Mouse (Mus musculus) skeletal muscle tissue, postnatal 0 days (tissue): ENCODE results near the gene Gk2. TPM values are rescaled to one million over a fixed set of nuclear protein-coding genes. Genes with fewer than 3 reads are reported as not detected.

Experiments
- polyA plus RNA-seq: library from polyadenylated mRNA; unstranded; fragments of >200 nt; fragmentation: Nextera tagmentation; extraction: Ambion mirVana; gene quantifications from 2 replicates; pipeline ENCODE4 v1.2.1, GENCODE M21; 2015

The Gk2 gene
- not detected in 2 replicates for polyA plus RNA-seq

DNA sequence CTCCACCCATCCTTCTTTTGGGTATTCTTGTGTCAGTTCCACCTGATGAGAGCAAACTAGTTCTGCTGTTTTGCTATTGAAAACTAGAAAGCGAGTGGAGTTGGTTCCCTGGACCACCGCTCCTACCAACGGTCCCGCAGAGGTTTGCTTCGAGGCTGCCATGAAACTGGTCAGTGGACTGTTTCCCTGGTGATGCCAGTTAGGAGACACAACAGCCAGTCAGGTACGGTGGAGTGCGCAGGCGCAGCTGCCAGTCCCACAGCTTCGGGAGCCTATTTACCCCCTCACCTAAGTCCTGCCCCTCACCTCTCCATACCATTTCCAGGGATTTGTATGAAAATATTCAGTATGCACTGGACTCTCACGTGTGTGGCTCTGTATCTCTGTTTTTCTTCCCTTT, at the start of gene Gk2:
TSS of gene Gk2 (minus strand) at position 206 of the 400 bp plus-strand sequence.

Other genes starting within 250 kb of the Gk2 start
- gene Naa11, start 64.6 kb downstream of the Gk2 start, polyA plus RNA-seq, result not detected in 2 replicates